Mouse (Mus musculus): ENCODE results near the gene Foxn3. TPM values are rescaled to one million over a fixed set of nuclear protein-coding genes. Genes with fewer than 3 reads are reported as not detected.

Gene Foxn3
- polyA plus RNA-seq, 1 experiment from 2014 or later: 68.8 TPM

DNA sequence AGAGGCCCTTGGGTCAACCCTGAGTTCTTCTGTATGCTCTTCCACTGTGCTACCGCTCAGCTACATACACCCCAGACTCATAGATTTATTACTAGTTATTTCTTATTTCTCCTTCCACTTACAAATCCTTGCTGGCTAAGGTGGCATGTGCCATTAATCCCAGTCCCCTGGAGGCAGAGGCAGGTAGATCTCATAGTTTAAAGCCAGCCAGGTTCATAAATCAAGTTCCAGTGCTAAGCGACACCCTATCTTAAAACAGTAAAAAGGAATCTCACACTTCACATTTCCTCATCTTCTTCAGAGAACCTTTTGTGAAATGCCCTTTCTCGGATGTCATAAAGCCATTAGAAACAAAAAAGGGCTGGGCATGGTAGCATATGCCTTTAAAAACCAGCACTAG, 120.6 kb downstream of the Foxn3 start:
- Histone ChIP-seq H3K27ac (no peak overlapping the region), H3K4me3 (no peak overlapping the region), H3K27me3 (ENCODE audit: low read depth, poor library complexity, severe bottlenecking) (no peaks in the 10 kb centered on the region), H3K4me1 (peaks cover 20% of the 10 kb centered on the region), H3K36me3 (no peaks in the 10 kb centered on the region), H3K9me3 (replicated peaks) (no peaks in the 10 kb centered on the region)
- DNase-seq (ENCODE audit: low spot score): no peak
- WGBS: 90% methylated on average over 3 of the region's 3 CpGs

DNA sequence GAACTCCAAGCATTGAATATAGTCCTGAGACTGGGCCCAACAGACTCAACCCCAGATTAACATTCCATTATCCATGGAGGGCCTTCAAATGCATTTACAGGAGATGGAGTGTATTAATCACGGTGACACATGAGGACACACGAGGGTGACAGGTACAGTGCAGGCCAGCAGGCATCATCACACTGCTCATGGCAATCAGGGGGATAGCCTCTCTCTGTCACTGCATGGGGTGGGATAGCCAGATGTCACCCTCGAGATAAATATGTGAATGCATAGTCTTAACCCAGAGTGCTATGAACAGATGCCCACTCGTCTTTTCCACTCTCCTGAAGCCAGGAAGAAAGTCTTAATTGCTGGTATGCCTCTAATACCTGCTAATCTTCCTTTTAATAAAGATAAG, 122.4 kb downstream of the Foxn3 start:
- Histone ChIP-seq H3K27ac (no peak overlapping the region), H3K36me3 (no peaks in the 10 kb centered on the region), H3K4me1 (peaks cover 15% of the 10 kb centered on the region), H3K27me3 (ENCODE audit: low read depth, poor library complexity, severe bottlenecking) (no peaks in the 10 kb centered on the region), H3K9me3 (replicated peaks) (no peaks in the 10 kb centered on the region), H3K4me3 (no peak overlapping the region)
- DNase-seq (ENCODE audit: low spot score): no peak
- 81% methylated on average over 4 of the region's 4 CpGs for WGBS

GRCm38 (mm10) chr12:99440022-99440421, 123.4 kb downstream of the Foxn3 start:
- Histone ChIP-seq H3K27me3 (ENCODE audit: low read depth, poor library complexity, severe bottlenecking) (no peaks in the 10 kb centered on the region), H3K4me3 (no peak overlapping the region), H3K27ac (no peak overlapping the region), H3K36me3 (no peaks in the 10 kb centered on the region), H3K4me1 (peaks cover 7% of the 10 kb centered on the region), H3K9me3 (replicated peaks) (no peaks in the 10 kb centered on the region)
- 81% methylated on average over 3 of the region's 3 CpGs for WGBS
- no peak for DNase-seq (ENCODE audit: low spot score)

GRCm38 (mm10) chr12:99435189-99435588, 128.2 kb downstream of the Foxn3 start:
- Histone ChIP-seq H3K36me3 (no peaks in the 10 kb centered on the region), H3K4me1 (no peaks in the 10 kb centered on the region), H3K4me3 (no peak overlapping the region), H3K9me3 (replicated peaks) (no peaks in the 10 kb centered on the region), H3K27me3 (ENCODE audit: low read depth, poor library complexity, severe bottlenecking) (no peaks in the 10 kb centered on the region), H3K27ac (no peak overlapping the region)
- 94% methylated on average over 4 of the region's 4 CpGs for WGBS
- DNase-seq (ENCODE audit: low spot score): no peak

GRCm38 (mm10) chr12:99433402-99433801, 130.0 kb downstream of the Foxn3 start:
- no peaks in the 10 kb centered on the region for H3K9me3 ChIP-seq (replicated peaks)
- 89% methylated on average over 5 of the region's 5 CpGs for WGBS
- no peaks in the 10 kb centered on the region for H3K27me3 ChIP-seq (ENCODE audit: low read depth, poor library complexity, severe bottlenecking)
- H3K36me3 ChIP-seq: no peaks in the 10 kb centered on the region
- no peak overlapping the region for H3K4me3 ChIP-seq
- no peak for DNase-seq (ENCODE audit: low spot score)
- H3K4me1 ChIP-seq: no peaks in the 10 kb centered on the region
- no peak overlapping the region for H3K27ac ChIP-seq

DNA sequence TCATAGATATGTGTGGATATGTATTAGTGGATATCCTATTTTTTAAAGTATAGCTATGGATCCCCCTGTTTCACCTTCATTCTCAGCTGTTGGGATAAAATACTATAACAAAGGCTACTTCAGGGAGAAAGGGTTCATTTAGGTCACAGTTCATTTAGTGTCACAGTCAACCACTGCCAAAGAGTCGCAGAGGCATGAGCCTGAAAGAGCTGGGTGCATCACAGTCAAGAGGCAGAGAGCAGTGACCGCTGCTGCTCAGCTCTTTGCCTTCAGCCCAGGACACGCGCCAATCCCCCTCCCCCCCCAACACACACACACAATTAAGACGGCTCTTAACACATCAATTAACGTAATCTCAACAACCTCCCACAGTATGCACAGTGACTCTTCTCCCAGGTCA, 131.8 kb downstream of the Foxn3 start:
- WGBS: 89% methylated on average over 6 of the region's 6 CpGs
- Histone ChIP-seq H3K27me3 (ENCODE audit: low read depth, poor library complexity, severe bottlenecking) (no peaks in the 10 kb centered on the region), H3K27ac (no peak overlapping the region), H3K4me1 (no peaks in the 10 kb centered on the region), H3K9me3 (replicated peaks) (no peaks in the 10 kb centered on the region), H3K4me3 (no peak overlapping the region), H3K36me3 (no peaks in the 10 kb centered on the region)
- DNase-seq (ENCODE audit: low spot score): no peak

DNA sequence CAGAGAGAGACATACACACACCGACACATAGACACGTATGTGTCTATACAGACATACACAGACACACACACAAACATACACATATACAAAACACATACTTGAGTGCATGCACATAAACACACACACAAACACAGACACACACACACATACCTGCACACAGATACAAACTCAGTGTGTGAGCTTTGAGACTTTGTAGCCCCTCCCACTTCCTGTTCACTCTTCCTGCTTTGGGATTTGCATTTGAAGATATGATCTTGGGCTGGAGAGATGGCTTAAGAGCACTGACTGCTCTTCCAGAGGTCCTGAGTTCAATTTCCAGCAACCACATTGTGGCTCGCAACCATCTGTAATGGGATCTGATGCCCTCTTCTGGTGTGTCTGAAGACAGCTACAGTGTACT, 132.4 kb downstream of the Foxn3 start:
- Histone ChIP-seq H3K36me3 (no peaks in the 10 kb centered on the region), H3K9me3 (replicated peaks) (no peaks in the 10 kb centered on the region), H3K4me1 (no peaks in the 10 kb centered on the region), H3K27me3 (ENCODE audit: low read depth, poor library complexity, severe bottlenecking) (no peaks in the 10 kb centered on the region), H3K4me3 (no peak overlapping the region), H3K27ac (no peak overlapping the region)
- WGBS: 94% methylated on average over 3 of the region's 3 CpGs
- DNase-seq (ENCODE audit: low spot score): no peak

DNA sequence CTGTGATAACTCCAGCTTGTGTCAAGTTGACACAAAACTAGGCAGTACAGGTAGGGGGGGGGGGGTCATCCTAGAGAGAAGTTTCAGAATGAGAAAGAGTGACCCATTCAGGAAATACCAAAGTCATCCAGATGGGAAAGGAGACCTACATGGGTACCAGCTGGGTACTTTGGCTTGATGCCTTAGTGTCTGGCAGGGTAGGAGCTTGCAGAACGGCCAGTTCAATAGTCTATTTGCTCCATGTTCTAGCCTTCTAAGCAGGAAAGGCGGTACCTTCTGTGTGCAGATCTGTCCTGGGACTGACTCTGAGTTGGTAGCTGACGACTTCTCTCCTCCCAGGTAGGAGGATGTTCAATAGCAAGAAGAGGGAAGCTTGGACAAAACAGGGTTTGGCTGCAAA, 134.3 kb downstream of the Foxn3 start:
- no peak overlapping the region for H3K4me3 ChIP-seq
- no peak for DNase-seq (ENCODE audit: low spot score)
- H3K36me3 ChIP-seq: no peaks in the 10 kb centered on the region
- 88% methylated on average over 3 of the region's 3 CpGs for WGBS
- no peak overlapping the region for H3K27ac ChIP-seq
- no peaks in the 10 kb centered on the region for H3K9me3 ChIP-seq (replicated peaks)
- H3K27me3 ChIP-seq (ENCODE audit: low read depth, poor library complexity, severe bottlenecking): no peaks in the 10 kb centered on the region
- no peaks in the 10 kb centered on the region for H3K4me1 ChIP-seq

DNA sequence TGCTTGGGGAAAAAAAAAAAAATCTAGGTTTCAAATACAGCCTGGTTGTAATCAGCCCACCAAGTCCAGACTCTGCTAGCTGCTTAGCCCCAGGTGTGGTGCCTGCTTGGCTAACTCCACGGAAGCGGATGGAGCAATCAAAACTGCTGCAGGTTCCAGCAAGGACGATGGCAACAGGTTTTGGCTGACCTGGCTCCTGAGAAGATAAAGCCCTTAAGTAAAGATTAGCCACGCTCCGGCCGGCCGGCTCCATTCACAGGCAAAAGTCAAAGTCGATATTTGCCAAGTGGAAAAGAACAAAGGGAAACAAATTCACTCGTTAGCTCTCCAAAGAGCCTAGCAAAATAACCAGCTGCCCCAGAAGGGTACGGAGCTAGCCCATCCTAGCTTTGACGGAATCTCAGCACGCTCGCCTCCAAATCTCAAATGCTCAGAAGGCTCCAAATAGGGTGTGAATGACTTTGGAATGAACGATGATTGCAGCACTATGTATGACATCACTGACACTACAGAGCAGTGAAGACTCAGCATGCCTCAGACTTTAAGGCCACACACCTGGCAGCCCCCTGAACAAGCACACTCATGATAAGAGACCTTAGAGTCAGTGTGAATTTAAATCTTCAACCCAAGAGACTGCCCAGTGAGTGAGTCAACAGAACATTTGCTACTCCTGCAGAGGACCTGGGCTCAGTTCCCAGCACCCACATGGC, 137.0 kb downstream of the Foxn3 start:
- H3K36me3 ChIP-seq: no peaks in the 10 kb centered on the region
- H3K27me3 ChIP-seq (ENCODE audit: low read depth, poor library complexity, severe bottlenecking): no peaks in the 10 kb centered on the region
- H3K4me3 ChIP-seq: no peak overlapping the region
- no peaks in the 10 kb centered on the region for H3K4me1 ChIP-seq
- no peak for DNase-seq (ENCODE audit: low spot score)
- no peak overlapping the region for H3K27ac ChIP-seq
- 90% methylated on average over 14 of the region's 14 CpGs for WGBS
- H3K9me3 ChIP-seq (replicated peaks): no peaks in the 10 kb centered on the region

GRCm38 (mm10) chr12:99419396-99419760, 144.0 kb downstream of the Foxn3 start:
- DNase-seq (ENCODE audit: low spot score): no peak
- WGBS: 94% methylated on average over 2 of the region's 2 CpGs
- no peaks in the 10 kb centered on the region for H3K36me3 ChIP-seq
- H3K4me1 ChIP-seq: peaks cover 5% of the 10 kb centered on the region; the same call in 1 of the 2 replicates
- H3K4me3 ChIP-seq: no peak overlapping the region
- H3K27me3 ChIP-seq (ENCODE audit: low read depth, poor library complexity, severe bottlenecking): no peaks in the 10 kb centered on the region
- no peaks in the 10 kb centered on the region for H3K9me3 ChIP-seq (replicated peaks)
- H3K27ac ChIP-seq: no peak overlapping the region

DNA sequence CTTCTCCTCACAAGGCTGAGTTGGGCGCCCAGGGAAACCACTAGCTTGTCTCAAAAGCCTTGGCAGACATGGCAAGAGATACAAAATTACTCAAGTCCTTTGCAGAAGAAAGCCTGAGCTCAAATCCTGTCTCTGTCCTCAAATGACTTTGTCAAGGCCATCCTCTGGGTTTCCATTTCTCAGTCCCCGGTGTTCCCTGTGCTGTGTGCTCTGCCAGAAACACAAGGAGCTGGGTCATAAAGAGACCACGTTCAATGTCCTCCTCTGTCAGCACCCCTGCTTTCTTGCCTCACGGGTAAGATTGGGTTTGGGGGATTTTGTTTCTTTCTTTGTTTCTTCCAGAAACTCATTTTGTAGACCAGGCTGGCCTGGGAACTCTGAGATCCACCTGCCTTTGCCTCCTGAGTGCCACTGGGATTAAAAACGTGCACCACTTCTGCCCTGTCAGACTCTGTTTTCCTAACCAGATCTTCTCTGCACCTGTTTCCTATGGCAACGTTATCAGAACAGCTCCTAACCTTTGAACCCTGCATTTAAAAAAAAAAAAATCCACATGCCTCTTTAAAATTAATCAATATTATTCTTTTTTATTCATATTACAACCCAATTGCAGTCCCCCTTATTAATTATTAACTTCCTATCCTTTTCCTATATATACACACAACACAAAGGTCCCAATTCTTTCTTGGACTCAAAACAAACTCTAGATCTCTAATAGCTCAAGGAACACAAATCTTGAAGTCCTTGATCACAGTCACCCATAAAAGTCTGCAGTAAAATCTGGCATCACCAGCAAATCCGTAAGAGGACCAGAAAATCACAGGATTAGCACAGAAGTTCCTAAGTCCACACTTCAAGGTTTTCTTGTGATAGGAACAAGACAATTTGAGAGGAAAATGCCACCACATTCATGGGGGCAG, 144.6 kb downstream of the Foxn3 start:
- H3K27ac ChIP-seq: no peak overlapping the region
- H3K4me1 ChIP-seq: peaks cover 7% of the 10 kb centered on the region; the same call in 1 of the 2 replicates
- no peak for DNase-seq (ENCODE audit: low spot score)
- no peak overlapping the region for H3K4me3 ChIP-seq
- no peaks in the 10 kb centered on the region for H3K27me3 ChIP-seq (ENCODE audit: low read depth, poor library complexity, severe bottlenecking)
- H3K9me3 ChIP-seq (replicated peaks): no peaks in the 10 kb centered on the region
- WGBS: 80% methylated on average over 7 of the region's 7 CpGs
- H3K36me3 ChIP-seq: no peaks in the 10 kb centered on the region

- no peak overlapping the region for H3K27ac ChIP-seq
- H3K36me3 ChIP-seq: no peaks in the 10 kb centered on the region
- H3K4me3 ChIP-seq: no peak overlapping the region
- no peak for DNase-seq (ENCODE audit: low spot score)
- H3K4me1 ChIP-seq: peaks cover 7% of the 10 kb centered on the region; the same call in 1 of the 2 replicates
- no peaks in the 10 kb centered on the region for H3K27me3 ChIP-seq (ENCODE audit: low read depth, poor library complexity, severe bottlenecking)
- no peaks in the 10 kb centered on the region for H3K9me3 ChIP-seq (replicated peaks)
- 91% methylated on average over 9 of the region's 9 CpGs for WGBS
Measured at GRCm38 (mm10) chr12:99417885-99418284, 145.5 kb downstream of the Foxn3 start.

GRCm38 (mm10) chr12:99415538-99415937, 147.8 kb downstream of the Foxn3 start:
- Histone ChIP-seq H3K27ac (no peak overlapping the region), H3K4me1 (peaks cover 7% of the 10 kb centered on the region; the same call in 1 of the 2 replicates), H3K9me3 (replicated peaks) (no peaks in the 10 kb centered on the region), H3K36me3 (no peaks in the 10 kb centered on the region), H3K27me3 (ENCODE audit: low read depth, poor library complexity, severe bottlenecking) (no peaks in the 10 kb centered on the region), H3K4me3 (no peak overlapping the region)
- WGBS: 59% methylated on average over 5 of the region's 5 CpGs
- no peak for DNase-seq (ENCODE audit: low spot score)

All from limb, embryonic 10.5 days (tissue).